Mouse (Mus musculus): ENCODE measurements at regions not wholly inside any gene's neighbourhood (a gene's known extent, or its start where the extent isn't known, plus 50 kb on each side); places are given as distances from the start of the nearest gene placed in this dataset.

DNA sequence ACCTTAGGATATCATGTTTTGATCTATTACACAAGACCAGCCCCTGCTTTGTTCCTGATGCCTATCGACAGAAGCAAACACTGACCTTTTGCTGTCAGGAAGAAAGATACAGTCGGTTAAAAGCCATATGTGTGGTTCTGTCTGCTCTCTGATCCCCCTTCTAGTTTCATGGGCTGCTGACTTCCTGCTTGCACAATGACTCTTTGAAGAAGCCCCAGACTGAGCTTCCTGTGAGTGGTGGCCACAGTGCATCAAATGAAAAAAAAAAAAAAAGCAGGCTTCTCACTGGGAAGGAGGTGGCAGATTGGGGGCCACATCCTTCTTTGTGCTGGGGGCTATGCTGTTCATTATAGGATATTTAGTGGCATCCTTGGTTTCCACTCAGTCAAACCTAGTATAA is 107.2 kb downstream of the Tmsb4x start:
- TF ChIP-seq CTCF (IDR thresholded peaks at IDR 0.05), result no peak
- no peak for TF ChIP-seq EP300 (IDR thresholded peaks at IDR 0.05)
